Mouse (Mus musculus) layer of hippocampus, adult 8-10 months (tissue): ENCODE data around the gene Olfr1425. TPM values are rescaled to one million over a fixed set of nuclear protein-coding genes. Genes with fewer than 3 reads are reported as not detected.
"Not testable (repeated sequence)": the region's sequence is repeated elsewhere in the genome, so short reads cannot be mapped to it uniquely, and the experiment has no call there.

Source experiments
- DNase-seq, 2 experiments: peaks; one replicate each; pipeline ENCODE4 v3.0.0; 2022; ENCODE audit warnings: low spot score in 2 of 2
- total RNA-seq, 4 experiments: library from RNA; stranded (reverse); gene quantifications; 2 replicates each; pipeline ENCODE4 v1.2.4; 2022

Gene Olfr1425
- total RNA-seq: not detected

DNA sequence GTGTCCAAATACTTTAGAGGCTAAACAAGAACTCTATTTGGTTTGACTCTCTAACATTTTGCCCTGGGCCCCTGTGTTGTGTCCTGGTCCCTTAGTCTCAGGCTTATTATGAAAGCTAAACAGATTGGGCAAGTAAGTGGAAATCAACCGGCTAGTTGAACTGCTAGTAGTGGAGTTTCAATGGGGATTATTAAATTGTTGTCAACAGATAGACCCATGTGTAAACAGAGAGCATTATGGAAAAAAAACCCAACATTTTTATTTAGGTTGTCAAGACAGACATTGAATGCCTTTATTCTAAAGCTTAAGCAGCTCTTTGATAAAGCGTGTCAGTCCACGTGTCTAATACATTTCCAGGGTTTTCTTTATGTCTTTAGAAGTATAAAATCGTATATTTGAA is at the start of gene Olfr1425:
TSS of gene Olfr1425 (minus strand) at position 101 of the 400 bp plus-strand sequence.
- not testable (repeated sequence) for DNase-seq

DNA sequence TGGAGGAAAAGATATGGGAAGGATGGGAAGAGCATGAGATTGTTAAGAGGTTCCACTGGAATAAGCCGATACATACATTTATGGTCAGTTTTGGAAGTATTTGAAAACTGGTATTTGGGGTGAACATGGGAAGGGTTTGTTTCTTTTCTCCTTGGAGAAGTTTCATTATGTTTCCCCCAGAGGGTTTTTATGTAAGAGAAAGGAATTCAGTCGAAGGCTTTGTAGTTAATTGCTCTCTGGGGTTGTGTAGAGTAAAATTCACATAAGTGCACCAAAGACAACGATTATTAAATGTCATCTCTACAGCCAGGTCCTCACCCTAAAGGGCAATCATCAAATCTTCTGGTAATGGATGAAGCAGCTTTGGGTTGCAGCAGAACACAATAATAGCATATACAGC is 45.6 kb upstream of the Olfr1425 start, which contains the start of gene Olfr76:
TSS of gene Olfr76 (minus strand) at position 101 of the 400 bp plus-strand sequence.
- no peak for DNase-seq

DNA sequence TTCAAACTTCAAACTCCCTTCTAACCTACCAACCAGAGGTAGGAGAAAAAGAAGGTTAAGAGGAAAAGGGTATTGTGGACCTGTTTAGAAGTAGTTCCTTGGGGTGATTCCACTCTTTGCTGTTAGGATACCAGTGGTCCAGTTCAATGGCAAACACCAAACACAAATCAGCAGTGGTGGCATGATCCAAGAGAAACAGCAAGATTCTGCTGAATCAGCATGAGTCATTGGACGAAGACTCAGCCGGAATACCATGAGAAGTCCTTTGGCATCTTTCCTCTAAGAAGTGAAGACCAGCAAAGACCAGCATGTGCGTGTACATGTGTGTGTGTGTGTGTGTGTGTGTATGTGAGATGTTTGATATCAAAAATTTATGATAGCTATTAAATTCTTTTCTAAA is 38.9 kb upstream of the Olfr1425 start:
- DNase-seq: no peak

DNA sequence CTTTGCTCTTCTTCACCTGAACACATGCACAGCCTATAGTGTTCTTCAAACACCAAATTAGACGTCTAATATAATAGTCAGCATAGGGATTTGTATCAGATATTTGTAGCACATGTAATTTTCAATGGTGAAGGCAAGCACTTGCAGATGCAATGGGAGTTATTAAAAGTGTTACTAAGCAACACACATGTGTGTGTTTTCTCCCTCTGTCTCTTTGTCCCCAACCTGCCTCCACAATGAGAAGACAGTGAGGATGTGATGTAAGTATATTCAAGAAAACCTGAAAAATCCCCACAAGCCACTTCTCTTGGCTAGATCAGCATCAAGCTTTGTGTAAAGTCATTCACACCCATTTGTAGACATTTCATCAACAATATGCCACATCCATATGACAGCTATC is 38.3 kb upstream of the Olfr1425 start, which contains the start of gene Olfr1428:
TSS of gene Olfr1428 (minus strand) at position 101 of the 400 bp plus-strand sequence.
- no peak for DNase-seq

DNA sequence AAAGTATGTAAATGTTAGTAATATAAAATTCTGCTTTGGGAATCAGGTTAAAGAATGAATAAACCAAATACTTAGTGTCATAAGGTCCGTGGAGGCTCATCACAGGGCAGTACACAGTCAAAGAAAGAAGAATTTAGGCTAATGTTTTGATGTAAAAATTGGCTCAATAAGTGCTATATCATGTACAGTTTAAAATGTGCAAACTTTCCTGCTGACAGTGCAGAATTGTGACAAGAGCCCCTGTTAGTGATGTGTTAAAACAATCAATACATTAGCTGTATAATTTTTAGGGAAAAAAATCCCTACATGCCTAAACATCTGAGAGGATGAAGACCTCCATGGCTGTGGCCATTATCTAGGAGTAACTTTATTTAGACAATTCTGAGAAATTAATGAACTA is 36.3 kb upstream of the Olfr1425 start:
- DNase-seq: no peak

DNA sequence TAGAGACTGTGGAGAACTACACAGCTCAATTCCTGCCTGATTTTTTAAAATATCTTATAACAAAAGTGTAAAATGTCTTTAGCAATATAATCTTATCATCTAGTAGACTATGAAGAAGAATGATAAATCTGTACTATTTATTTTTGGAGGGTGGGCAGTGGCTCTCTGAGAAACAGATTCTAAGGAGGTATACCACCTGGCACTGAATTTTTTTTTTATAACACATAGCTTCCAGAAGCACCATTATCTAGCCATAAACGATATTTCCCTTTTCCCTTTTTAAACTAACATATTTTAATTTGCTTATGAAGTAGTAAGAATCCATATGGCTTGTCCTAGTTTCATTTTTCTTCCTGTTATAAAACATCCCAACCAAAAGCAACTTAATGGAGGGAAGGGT is 27.0 kb upstream of the Olfr1425 start:
- DNase-seq: no peak

DNA sequence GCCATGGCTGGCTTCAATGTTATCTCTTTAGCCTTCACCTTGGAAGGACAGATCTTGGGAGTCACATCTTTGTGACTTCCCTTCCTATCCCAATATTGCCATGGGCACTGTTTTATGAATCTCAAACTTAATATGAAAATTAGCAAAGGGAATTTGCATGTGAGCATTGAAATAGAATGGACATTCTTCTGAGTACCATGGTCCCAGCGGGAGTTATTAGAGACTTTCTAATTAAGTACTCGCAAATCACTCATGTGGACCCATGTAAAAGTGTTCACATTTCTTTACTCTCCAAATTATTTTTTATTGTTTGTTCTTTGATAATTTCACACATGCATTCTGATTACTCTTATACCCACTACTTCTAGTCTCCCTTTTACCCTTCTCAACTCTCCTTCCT is 25.7 kb upstream of the Olfr1425 start, which contains the start of gene Olfr1427:
TSS of gene Olfr1427 (minus strand) at position 101 of the 400 bp plus-strand sequence.
- no peak for DNase-seq

DNA sequence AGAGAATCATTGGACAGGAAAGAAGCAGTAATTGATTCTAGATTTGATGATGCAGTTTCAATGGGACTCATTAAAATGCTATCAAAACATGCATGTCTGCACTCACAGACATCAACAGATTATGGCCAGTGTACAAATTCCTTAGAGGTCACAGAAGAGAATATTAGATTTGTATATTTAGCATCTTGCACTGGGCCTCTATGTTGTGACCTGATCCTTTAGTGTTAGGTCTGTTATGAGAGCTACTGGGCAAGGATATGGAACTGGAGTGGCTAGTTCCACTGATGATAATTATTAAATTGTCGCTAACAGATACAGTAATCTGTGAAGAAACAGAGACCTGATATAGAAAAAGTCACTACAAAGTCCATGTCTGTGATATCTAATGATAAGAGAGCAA is 14.4 kb upstream of the Olfr1425 start, which contains the start of gene Olfr1426:
TSS of gene Olfr1426 (minus strand) at position 101 of the 400 bp plus-strand sequence.
- DNase-seq: no peak

DNA sequence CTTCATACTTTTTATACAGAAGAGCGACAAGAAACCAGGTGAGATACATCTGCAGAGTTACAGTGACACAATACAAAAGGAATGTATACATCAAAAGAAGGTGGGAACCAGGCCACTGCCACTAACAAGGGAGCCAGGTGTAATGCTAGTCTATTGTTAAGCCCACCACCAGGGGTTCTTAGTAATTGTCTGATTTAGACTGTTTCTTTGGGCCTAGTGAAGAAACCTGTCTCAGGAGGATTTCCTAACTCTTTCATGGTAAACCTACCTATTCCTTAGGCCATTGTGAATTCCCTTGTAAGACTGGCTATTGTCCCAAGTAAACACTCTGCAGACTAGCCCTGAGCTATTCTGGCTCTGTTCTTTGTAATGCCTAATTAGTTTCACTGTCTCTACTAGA is 8.0 kb downstream of the Olfr1425 start:
- not testable (repeated sequence) for DNase-seq

DNA sequence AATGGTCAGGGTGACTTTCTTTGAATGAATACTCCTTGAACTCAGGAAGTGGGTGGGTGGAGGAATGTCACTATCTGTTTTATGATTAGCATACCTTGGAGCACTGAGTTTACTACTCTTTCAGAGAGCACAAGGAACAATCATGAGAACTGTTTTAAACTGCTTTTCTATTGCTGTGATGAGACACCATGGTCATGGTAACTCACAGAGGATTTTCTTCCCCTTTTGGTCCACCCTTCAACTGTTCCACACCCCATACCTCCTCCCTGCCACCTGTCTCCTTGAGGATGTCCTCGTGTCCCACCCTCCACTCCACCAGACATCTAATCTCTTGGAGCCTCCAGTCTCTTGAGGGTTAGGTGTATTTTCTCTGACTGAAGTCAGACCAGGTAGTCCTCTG is 9.7 kb downstream of the Olfr1425 start:
- DNase-seq: not testable (repeated sequence)

DNA sequence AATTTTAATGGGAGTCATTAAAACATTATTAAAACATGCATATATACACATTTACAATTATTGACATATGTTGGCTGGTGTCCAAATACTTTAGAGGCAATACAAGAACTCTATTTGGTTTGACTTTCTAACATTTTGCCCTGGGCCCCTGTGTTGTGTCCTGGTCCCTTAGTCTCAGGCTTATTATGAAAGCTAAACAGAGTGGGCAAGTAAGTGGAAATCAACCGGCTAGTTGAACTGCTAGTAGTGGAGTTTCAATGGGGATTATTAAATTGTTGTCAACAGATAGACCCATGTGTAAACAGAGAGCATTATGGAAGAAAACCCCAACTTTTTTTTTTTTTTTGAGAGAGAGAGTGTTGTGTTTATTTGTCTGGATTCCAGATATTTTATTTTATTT is 14.9 kb downstream of the Olfr1425 start, which contains the start of gene Olfr1424:
TSS of gene Olfr1424 (minus strand) at position 101 of the 400 bp plus-strand sequence.
- not testable (repeated sequence) for DNase-seq

DNA sequence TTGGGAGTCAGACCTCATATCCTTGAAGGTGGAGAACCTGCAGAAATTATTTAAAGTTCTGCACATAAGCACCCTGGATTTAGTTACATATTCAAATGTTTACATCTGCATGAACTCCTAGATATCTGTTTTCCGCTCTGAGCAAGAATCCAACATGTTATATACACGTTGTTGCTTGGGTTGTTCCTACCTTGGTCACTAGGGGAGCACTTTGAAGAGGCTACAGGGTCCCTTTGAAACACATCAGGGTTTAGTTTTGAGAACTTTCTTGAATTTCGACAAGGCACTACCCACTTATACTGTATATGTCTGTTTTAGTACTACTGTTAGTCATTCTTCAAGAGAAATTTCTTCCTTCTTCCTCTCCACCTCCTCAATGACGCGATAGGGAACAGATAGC is 34.4 kb downstream of the Olfr1425 start:
- no peak for DNase-seq

DNA sequence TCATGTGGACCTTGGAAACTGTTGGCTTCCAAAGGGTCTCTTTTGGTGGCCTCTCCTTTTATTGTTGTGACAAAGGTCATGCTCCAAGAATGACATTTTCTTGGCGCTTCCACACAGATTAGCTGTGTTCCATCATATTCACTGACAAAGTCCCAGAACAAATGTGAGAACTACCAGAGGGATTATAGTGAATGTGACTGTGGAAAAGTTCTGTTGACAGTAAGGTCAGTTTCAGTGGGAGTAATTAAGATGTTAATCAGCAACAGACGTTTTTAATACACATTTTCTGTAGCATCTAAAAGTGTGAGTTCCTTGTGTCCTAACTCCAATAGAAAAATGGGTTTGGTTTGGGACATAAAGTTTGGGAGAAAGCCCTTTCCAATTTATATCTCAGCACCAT is 36.3 kb downstream of the Olfr1425 start, which contains the start of gene Olfr1423:
TSS of gene Olfr1423 (minus strand) at position 101 of the 400 bp plus-strand sequence.
- no peak for DNase-seq

DNA sequence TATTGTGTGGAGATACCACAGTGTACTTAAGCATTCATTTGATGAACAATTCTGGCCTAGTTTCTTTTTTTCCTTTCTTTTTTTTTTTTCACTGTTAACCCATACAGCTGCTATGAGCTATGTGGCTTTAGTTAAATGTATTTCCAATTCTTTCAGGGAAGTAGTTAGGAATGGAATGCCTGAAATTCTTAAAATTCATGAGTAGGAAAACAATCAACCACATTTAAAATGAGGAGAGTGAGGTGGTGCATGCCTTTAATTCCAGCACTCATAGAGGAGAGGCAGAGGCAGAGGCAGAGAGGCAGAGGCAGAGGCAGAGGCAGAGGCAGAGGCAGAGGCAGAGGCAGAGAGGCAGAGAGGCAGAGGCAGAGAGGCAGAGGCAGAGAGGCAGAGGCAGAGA is 39.8 kb downstream of the Olfr1425 start:
- no peak for DNase-seq

DNA sequence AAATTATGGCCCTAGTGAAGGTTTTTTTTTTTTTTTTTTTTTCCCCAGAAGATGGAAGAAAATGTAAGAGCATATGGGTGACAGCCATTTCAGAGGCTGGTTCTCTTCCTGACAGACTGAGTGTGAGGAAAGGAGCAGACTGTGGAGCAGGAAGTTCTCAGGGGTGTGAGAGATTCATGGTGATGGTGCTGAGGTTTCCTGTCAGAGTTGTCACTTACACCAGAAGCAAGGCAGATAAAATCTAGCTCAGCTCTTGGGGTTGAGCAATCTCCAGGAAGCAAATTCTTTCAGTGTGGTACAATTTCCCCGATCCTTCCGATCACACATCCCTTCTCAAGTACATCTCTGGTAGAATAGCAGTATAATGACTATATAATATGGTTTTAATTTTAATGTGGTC is 50.9 kb downstream of the Olfr1425 start:
- DNase-seq: no peak

DNA sequence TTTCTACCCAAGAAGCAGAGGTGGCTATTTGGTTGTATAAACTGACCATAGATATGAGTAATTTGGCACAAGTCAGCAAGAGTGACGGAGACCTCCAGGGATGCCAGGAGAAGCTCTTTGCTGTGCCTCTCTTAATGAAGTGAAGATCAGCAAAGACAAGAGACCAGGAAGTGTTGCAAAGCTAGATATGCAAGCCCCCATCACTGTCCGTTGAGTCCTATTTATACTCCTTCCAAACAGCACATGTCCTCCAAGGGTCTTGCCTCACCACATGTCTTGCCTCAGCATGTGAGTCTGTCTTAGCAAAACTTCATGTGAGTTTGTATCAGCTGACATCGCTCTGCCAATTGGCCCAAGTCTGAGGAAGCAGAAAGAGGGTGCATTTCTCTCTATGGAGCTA is 52.2 kb downstream of the Olfr1425 start:
- DNase-seq: no peak

DNA sequence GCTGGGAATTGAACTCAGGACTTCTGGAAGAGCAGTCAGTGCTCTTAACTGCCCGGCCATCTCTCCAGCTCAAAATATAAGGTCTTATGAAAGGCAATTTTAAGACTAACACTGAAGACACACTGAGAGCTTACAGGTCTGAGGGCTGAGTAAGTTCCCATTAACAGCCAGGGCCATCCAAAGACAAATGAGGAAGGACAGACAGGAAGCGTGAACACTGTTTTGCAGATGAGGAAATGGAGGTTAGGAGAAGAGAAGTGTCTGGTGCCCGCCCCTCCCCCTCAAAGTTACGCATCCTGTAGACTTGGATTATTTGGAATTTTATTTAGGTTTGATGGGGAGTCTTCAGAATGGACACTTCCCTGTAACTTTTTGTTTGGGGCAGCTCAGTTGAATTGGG is 53.4 kb downstream of the Olfr1425 start:
- DNase-seq: no peak

Other genes starting within 250 kb of the Olfr1425 start
- gene Olfr1417, start 238.5 kb downstream of the Olfr1425 start, total RNA-seq: not detected
- not detected for gene Olfr1418, start 216.7 kb downstream of the Olfr1425 start, total RNA-seq
- gene Olfr1419, start 202.6 kb downstream of the Olfr1425 start, total RNA-seq: not detected
- gene Olfr1420, start 191.2 kb downstream of the Olfr1425 start, total RNA-seq: not detected
- gene Patl1, start 165.3 kb downstream of the Olfr1425 start, total RNA-seq: 10 to 100 TPM; 21.5 to 22.9 (median 22.3) TPM
- 10 to 100 TPM; 49.6 to 55.3 (median 53.3) TPM for gene Osbp, start 111.8 kb downstream of the Olfr1425 start, total RNA-seq
- not detected for gene Olfr1423, start 36.4 kb downstream of the Olfr1425 start, total RNA-seq
- gene Olfr1424, start 15.0 kb downstream of the Olfr1425 start, total RNA-seq: not detected
- gene Olfr1426, start 14.3 kb upstream of the Olfr1425 start, total RNA-seq: not detected
- gene Olfr1427, start 25.6 kb upstream of the Olfr1425 start, total RNA-seq: not detected
- not detected for gene Olfr1428, start 38.2 kb upstream of the Olfr1425 start, total RNA-seq
- not detected for gene Olfr76, start 45.5 kb upstream of the Olfr1425 start, total RNA-seq
- gene Olfr1555-ps1, start 92.4 kb upstream of the Olfr1425 start, total RNA-seq: not detected
- gene Olfr1431, start 122.9 kb upstream of the Olfr1425 start, total RNA-seq: not detected
- gene Olfr1432, start 154.9 kb upstream of the Olfr1425 start, total RNA-seq: not detected
- gene Olfr262, start 163.9 kb upstream of the Olfr1425 start, total RNA-seq: not detected
- not detected for gene Olfr235, start 183.3 kb upstream of the Olfr1425 start, total RNA-seq
- gene Olfr1434, start 202.1 kb upstream of the Olfr1425 start, total RNA-seq: not detected
- gene Olfr1436, start 221.4 kb upstream of the Olfr1425 start, total RNA-seq: not detected
- gene Olfr1437, start 247.4 kb upstream of the Olfr1425 start, total RNA-seq: not detected